Mouse (Mus musculus) urinary bladder, adult 18-20 months (tissue): ENCODE results near the gene Cdc73.
"Not testable (repeated sequence)": the region's sequence is repeated elsewhere in the genome, so short reads cannot be mapped to it uniquely, and the experiment has no call there.

Experiments
- DNase-seq, 2 experiments: peaks; one replicate each; pipeline ENCODE4 v3.0.0; 2022; ENCODE audit warnings: low spot score in 2 of 2, mixed read lengths in 2 of 2

Cdc73 gene

DNA sequence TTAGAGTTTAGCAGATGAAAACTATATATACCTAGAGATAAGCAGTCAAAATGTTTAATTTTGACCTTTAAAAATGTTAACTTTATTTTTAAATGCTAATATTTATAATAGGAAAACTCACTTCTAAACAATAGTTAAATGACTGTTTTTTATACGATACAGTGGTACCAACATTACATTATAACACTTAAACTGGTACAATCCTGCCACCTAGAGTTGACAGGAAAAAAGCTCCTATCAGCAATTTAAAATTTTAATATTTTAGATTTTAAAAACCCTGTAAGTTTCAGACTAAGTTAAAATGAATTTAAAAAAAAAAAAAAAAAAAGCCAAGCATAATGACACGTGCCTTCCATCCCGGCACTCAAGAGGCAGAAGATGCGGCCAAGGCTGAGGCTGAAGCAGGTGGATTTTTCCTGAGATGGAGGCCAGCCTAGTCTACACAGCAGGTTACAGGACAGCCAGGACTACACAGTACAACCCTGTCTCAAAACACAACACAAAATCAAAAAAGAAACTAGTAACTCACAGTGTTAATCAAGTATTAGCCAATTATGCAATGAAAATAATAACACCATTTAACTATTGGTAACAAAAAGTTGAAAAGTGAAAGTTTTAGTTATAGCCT lies 26.8 kb downstream of the Cdc73 start:
- DNase-seq: no peak

DNA sequence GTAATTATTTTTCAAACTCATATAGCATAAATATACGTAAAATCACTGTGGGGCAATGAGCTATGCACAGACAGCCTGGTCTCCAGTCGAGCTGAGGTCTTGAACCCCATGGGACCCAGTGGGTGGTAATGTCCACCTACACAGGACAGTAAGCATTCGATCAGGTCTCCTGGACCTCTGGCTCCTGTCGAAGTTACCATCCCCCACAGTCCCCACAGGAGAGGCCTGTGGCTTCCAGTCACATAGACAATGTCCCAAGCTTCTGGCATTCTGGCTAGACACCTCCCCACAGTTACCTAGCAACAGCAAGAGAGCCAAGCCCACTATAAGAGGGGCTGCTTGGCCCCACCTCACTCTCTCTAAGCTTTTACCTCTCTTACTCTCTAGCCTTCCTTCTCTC lies 37.9 kb downstream of the Cdc73 start:
- DNase-seq: not testable (repeated sequence)

DNA sequence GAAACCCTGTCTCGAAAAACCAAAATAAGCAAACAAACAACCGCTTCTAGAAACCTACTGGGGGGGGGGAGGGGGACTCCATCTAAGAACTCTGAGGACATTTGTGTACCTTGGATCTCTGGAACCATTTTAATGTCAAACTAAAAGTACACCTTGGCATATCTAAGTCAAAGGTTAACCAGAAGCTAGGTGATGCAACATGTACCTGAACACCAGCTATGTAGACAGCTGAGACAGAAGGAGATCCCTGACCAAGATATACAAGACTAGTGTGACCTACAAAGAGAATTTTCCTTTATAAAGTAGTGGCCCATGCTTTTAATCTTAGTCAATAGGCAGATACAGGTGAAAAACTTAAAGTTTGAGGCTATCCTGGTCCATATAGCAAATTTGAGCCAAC lies 39.5 kb downstream of the Cdc73 start:
- DNase-seq: no peak

DNA sequence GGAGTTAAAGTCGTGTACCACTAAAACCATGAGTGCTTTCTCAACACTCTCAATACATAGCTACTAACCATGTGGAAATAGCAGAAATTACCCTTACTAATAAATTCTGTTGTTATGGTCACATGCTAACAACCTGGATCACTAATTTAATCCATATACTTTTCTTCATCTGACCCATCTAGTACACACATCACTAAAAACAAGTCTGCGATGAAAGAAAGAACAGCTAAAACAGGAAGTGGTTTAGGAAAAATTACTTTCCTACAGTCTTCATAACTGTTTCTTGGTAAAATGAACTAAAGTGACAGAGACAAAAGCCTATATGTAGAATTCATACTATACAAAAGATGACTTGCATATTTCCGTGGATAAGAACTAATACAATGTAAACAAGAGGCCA lies 49.0 kb downstream of the Cdc73 start:
- no peak for DNase-seq

DNA sequence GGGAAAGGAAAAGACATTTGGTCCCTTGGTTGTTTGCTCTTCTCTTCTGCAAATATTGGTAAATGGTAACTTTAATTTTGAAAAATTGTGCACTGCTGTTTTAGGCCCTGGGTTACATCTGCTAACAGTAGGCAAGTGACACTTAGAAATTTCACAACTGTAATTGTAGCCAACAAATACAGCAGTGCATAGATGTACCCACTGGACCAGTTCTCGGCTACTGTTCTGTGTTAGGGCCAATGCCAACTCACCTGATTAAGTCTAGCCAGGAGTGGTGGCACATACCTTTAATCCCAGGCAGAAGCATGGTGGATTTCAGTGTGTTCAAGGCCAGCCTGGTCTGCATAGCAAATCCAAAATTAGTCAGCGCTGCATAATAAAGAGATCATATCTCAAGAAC lies 52.4 kb downstream of the Cdc73 start:
- DNase-seq: no peak

DNA sequence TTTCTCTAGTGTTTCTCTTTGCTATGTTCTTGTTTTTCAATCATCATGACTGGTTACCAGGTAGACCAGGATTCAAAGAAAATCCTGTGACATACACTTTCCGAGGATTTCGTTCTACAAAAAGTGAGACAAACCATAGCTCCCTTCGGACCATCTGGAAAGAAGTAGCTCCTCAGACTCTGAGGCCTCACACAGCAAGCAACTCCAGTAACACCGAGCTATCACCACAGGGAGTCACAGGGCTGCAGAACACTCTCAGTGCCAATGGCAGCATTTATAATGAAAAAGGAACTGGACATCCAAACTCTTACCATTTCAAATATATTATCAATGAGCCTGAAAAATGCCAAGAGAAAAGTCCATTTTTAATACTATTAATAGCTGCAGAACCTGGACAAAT lies 56.5 kb downstream of the Cdc73 start:
- DNase-seq: no peak

DNA sequence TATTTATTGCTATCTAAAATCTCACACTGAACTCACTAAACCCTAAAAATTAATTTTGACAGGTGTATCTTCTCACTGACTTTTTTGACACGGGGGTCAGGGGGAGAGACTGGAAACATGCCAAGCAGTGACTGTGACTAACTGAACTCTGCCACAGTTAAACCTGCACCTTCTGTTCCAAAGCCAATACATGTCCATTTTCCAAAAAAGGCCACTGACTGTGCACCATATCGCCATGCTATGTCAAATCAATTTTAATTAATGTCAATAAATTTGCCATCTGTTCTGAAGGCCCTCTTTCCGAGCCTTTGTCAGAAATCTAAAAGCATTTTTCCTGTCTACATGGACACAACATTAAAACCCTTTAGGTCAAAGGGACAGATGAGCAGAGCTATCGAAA lies 57.3 kb downstream of the Cdc73 start:
- no peak for DNase-seq

DNA sequence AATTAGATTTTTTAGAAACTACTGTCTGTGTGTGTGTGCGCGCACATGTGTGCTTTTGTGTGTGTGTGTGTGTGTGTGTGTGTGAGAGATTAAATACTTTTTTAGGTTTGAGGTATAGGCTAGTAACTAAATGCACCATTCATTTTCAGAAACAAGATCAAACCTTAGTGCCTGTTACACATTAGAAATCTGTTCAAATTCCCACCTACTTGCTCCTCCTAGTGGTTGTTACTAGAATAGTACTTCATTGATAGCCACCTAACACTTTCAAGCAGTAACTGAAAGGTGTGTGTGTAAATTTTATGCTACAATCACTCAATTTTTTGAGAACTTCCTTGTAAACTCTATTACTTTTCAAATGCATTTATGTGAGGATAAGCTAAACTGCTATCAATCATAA lies 58.5 kb downstream of the Cdc73 start:
- DNase-seq: no peak

DNA sequence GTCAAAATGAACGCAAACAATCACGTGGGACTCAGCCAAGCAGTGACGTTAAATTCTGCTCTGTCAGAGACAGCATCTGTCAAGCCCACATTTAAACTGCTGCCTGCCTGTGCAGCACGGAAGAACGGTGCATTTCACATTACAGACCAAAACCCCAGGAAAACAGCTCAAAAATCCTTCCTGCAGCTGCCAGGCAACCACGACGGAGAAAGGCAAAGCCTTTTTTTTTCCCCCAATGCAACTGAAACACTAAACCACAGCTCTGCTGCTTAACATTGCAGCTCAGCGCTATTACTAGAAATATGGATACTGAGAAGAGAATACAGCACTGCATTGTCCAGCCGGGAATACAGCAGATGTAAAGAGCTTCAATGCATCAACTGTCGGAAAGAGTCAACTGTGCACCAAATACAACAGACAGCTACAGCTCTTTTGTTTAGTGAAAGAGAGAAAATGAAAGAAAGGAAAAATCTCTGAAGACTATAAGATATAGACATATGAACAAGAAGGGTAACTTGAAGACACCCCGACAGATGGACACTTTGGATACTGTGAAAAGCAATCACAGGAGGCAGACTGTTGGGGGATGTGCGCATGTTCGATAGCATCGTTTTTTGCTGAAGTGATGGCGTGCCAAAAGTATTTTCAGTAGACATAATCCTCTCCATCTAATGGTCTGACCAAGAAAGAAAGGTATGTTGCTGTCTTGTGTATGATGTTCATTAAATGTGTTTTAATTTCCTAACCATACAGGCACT lies 61.9 kb downstream of the Cdc73 start, which contains the start of gene B3galt2:
Gene B3galt2 (plus strand): TSS at position 15 of the 758 bp plus-strand sequence.
- DNase-seq: no peak

DNA sequence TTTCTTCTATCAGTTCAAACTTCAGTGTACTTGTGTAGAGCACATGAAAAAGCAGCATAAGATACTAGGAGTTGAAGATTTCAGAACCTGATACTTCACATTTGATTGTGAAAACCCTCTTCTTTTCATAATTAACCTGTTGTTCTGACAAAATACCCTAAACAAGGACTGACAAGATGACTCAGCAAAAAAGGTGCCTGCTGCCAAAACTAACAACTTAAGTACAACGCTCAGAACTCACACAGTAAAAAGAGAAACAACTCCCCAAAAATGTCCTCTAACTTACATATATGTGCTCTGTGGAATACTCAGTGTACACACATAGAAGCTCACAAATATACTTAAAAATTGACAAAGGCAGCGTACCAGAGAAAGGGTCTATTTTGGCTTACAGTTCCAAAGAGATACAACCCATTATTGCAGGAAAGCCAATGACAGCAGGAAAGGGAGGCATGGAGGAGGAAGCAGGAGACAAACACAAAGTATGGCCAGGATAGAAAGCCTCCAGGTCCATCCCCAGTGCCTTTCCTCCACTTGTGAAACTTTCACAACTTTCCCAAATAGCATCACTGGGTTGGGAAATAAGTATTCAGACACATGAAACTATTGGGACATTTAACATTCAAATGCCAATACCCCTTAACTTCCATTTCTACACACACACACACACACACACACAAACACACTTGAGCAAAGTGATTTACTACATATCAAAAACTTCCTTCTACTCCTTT lies 69.7 kb downstream of the Cdc73 start:
- no peak for DNase-seq

DNA sequence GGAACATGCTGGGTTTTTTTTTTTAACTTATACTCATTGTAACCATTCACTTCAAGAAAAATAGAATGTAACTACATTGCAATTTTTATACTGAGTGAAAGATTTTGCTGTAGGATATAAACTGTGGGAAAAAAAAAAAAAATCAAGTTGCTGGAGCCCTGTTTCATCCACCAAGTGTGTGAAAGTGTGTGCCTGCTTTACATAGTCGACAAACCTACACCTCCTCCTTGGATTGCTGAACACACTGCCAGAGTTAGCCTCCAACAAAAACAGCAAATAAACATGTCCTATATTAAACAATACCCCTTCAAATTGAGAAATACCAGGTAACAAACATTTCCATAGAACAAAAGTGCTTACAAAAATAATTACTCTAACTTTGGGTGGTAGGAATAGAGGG lies 70.3 kb downstream of the Cdc73 start:
- DNase-seq: no peak

DNA sequence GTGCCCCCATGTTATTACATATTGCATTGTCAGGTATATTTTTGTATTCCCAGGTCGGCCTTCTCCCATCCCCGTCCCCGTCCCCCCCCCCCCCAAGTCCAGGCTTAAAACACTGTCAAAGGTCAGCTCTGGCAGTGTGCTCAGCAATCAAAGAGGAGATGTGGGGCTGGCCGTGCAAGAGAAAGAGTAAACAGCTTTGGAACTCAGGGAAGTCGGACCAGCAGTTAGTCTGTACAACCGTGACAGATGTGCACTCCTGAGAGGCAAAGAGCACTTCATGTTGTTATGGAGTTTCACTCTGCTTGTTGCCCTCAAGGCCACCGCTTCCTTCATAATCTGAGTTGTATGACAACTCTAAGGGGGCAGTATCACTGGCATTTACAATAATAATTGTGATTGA lies 71.4 kb downstream of the Cdc73 start:
- DNase-seq: no peak

DNA sequence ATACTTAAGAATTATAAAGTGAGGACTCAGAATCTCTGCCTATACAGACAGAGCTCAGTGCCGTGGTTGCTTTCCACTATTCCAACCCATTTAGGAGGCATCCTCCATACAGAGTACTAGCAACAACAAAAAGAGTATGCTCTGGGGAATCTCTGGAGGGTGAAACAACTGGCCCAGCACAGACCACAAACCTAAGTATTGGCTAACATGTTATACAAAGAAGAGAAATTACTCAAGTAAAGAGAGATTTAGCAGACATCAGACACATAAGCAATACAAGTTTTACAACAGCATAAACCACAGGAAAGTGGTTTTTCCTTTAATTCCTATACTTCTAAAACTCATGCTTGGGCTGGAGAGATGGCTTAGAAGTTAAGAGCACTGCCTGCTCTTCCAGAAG lies 80.1 kb downstream of the Cdc73 start:
- DNase-seq: no peak

DNA sequence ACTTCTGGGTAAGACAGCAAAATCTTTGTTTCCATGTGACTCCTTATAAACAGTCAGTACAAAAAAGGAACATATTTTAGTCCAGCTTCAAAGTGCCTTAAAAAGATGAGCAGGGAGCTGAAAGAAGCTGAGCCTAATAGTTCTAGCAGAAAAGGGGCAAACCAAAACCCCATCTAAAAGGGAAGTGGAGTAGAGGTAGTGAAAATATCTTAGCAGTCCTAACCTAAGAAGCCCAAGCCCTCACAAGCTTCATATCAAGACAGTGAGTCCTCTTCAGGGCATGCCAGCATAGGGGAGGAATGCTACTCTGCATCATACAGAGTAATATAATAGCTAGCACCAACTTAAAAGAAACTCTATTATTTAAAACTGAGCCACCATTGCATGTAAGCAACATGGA lies 80.8 kb downstream of the Cdc73 start:
- DNase-seq: no peak

DNA sequence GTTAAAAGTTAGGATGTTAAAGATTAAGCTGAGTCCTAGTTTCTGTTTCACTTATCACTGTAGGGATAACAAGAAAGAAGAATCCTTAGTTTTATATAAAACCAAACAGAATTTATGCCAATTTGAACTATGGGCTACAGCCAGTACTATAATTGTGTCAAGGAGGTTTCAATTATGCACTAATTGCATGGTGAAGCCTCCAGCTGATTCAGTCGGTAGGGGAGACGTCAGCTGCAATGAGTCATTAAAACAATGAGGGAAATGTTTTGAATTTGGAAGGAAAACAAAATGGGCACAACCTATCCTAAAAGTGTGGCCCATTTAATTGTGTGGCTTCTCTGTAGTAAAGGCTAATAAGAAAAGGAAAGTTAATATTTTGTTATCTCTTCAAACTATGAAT lies 82.9 kb downstream of the Cdc73 start:
- no peak for DNase-seq

DNA sequence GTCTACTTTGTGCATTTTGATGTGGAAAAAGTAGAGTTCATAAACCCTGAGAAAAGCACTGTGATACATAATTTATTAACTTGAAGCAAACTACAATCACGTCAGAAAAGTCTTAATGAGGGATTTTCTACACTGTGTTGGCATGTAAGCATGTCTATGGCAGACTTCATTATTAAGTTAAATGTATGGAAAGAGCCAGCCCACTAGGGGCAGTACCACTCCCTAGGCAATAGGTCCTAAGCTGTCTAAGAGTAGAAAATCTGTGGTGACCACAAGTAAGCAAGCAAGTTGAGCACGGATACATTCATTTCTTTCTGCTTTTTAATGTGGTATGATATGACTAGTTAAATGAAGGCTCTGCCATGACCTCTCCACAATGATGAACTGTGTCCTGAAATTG lies 89.8 kb downstream of the Cdc73 start:
- no peak for DNase-seq

DNA sequence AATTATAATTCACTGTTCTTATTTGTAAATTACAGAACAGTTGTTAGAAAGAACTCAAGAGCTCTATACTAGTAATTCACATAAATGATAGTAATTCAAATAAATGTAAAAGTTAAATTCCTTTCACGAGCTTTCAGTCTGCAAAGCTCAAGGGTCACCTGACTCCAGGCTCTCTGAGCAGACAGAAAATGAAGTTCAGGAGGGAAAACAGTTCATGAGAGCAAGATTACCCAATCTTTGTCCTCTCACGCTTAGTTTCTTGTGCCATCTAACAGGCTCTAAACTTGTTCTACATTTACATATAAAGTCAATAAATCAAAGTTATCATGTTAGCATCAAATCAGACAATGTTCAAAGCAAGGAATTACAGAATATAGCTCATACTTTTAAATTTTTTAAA lies 93.8 kb downstream of the Cdc73 start:
- no peak for DNase-seq

DNA sequence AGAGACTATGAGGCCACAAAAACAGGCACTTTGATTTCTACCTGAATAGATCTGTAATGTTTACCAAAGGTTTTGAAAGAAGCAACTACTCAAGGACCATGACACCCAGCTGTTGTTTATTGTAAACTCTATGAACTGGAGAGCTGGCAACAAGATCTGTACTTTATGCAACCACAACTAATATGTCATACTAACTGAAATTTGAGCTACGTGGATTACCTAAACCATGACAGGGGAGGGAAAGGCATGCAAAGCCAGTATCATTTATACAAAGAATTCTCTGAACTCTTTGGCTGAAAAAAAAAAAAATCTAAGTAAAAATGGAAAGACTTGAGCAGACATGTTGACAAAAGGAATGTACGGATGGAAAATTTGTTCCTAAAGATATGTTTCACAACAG lies 105.8 kb downstream of the Cdc73 start:
- no peak for DNase-seq

DNA sequence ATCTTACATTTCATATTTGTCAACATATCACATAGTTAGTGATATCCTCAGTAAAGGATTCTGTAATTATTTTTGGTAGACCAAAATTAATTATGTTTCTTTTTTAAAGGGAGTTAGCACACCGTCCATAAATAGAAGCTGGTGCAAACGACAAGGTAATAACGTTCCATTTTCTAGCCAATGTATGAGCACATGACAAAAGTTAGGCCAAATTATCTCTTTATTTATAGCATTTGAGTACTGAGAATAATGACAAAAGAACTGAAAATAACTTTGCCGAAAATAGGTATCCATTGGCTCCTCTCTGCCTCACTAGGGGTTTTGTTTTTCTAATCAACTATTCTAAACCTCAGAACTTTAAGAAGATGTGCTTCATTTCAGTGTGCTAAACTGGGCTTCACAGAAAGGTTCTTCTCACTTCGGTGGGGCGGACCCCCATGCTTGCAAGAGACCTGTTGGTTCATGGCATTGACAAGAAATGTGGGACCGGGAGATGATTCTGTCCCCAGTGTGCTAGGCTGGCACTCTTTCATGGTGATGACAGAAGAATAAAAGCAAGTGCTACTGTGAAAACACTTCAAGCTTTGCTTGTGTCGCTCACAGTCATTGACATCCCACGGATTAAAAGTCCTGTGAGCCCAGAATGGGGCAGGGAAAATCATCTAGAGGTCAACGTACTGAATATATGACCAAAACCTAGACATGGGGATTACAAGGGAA lies 125.7 kb downstream of the Cdc73 start:
- no peak for DNase-seq

DNA sequence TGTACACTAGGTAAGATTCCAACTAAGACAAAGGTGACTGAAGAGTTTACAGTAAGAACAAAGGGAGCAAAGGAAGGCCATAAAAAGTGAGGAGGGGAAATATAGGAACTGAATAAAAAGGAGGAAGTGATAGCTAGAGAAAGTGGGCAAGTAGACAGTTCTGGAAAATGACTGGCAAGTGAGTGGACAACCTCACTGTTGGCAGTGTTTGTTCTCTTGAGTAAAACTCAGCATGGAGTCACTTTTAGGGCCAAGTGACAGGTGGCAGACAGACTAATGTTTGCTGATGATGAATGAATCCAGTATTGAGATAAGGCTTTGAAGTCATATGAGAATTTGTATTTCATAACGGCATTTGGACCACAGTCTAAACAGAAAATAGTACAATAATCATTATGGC lies 144.5 kb downstream of the Cdc73 start:
- no peak for DNase-seq

DNA sequence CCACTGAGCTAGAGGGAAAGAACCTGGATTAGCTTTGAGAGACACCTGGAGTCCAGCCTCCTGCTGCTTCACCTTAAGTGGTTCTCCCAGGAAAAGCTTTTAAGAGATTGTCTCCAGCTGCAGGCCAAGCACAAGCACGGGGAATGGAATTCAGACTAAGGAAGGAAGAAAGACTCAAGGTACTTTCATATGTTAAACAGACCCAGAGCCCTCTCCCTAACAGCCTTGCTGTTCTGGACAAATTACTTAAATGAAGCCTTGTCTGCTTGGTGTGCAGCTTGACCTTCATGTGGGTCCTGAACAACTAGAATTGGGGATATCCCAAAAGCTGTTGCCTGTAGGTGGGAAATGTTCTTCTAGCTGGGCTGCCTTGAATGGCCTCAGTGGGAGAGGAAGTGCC lies 147.2 kb downstream of the Cdc73 start:
- no peak for DNase-seq

DNA sequence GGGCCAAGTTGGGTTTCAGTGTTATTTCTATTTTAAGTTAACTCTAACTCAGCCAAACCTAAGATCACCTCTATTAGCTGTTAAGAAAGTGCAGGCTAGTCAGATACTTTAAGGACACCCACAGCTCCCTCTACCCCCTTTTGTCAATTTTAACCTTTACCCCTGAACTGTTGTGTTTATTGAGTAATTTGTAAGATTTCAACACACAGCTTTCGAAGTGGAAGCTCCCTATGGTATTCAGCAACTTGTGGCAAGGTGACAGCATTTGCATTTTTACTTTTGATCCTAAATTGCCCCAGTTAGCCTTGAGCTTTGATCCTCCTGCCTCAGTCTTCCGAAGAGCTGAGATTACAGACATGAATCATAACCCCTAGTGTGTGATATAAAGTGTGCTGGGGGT lies 148.1 kb downstream of the Cdc73 start:
- DNase-seq: no peak
